Mouse (Mus musculus): Measurements from ENCODE around the gene Etl4. TPM values are rescaled to one million over a fixed set of nuclear protein-coding genes. Genes with fewer than 3 reads are reported as not detected.

Etl4 gene
- polyA plus RNA-seq, 1 experiment from 2014 or later = 5.9 TPM

GRCm38 (mm10) chr2:20518506-20518905 lies 608.9 kb downstream of the Etl4 start:
- H3K27ac ChIP-seq = no peak overlapping the region
- no peaks in the 10 kb centered on the region for H3K36me3 ChIP-seq
- H3K9ac ChIP-seq = no peak overlapping the region
- H3K27me3 ChIP-seq (replicated peaks) = peaks cover 26% of the 10 kb centered on the region
- no peak for ATAC-seq
- H3K9me3 ChIP-seq (replicated peaks) = no peaks in the 10 kb centered on the region
- 45% methylated on average over 2 of the region's 2 CpGs for WGBS (ENCODE audit: insufficient replicate concordance)
- no peaks in the 10 kb centered on the region; the same call in 1 of the 2 replicates for H3K4me1 ChIP-seq
- H3K4me3 ChIP-seq = no peak overlapping the region
- H3K4me2 ChIP-seq = no peak overlapping the region

GRCm38 (mm10) chr2:20519447-20520098 lies 610.0 kb downstream of the Etl4 start:
- Histone ChIP-seq H3K4me1 (no peaks in the 10 kb centered on the region; the same call in 1 of the 2 replicates), H3K9ac (peak overlapping the region; percentile 57)

GRCm38 (mm10) chr2:20520099-20520475 lies 610.5 kb downstream of the Etl4 start:
- under 1% methylated on average over 12 of the region's 12 CpGs for WGBS (ENCODE audit: insufficient replicate concordance)
- 0 out of 2 replicates have a peak, but pooled peaks have one; percentile 2 for ATAC-seq
- Histone ChIP-seq H3K27ac (no peak overlapping the region), H3K4me1 (no peaks in the 10 kb centered on the region; the same call in 1 of the 2 replicates), H3K36me3 (no peaks in the 10 kb centered on the region), H3K4me2 (peak overlapping the region; percentile 67), H3K4me3 (peak overlapping the region; percentile 48), H3K27me3 (replicated peaks) (peaks cover 26% of the 10 kb centered on the region), H3K9ac (peak overlapping the region; percentile 57), H3K9me3 (replicated peaks) (no peaks in the 10 kb centered on the region)

More at GRCm38 (mm10) chr2:20519447-20520098, 610.0 kb downstream of the Etl4 start:
- Histone ChIP-seq H3K9me3 (replicated peaks) (no peaks in the 10 kb centered on the region), H3K27ac (peak overlapping the region; percentile 27), H3K4me2 (peak overlapping the region; percentile 67), H3K27me3 (replicated peaks) (peaks cover 26% of the 10 kb centered on the region), H3K4me3 (peak overlapping the region; percentile 48), H3K36me3 (no peaks in the 10 kb centered on the region)
- WGBS (ENCODE audit: insufficient replicate concordance) = under 1% methylated on average over 39 of the region's 39 CpGs
- ATAC-seq = peak; percentile 74

- Histone ChIP-seq H3K27ac (no peak overlapping the region), H3K27me3 (replicated peaks) (peaks cover 26% of the 10 kb centered on the region), H3K9me3 (replicated peaks) (no peaks in the 10 kb centered on the region), H3K4me3 (peak overlapping the region; percentile 48), H3K4me1 (no peaks in the 10 kb centered on the region; the same call in 1 of the 2 replicates), H3K4me2 (peak overlapping the region; percentile 67), H3K36me3 (no peaks in the 10 kb centered on the region), H3K9ac (no peak overlapping the region; the same call in 1 of the 2 replicates)
- ATAC-seq = no peak
- WGBS (ENCODE audit: insufficient replicate concordance) = 26% methylated on average over 23 of the region's 23 CpGs
Measured at GRCm38 (mm10) chr2:20520636-20521595, 611.3 kb downstream of the Etl4 start.

- H3K36me3 ChIP-seq = no peaks in the 10 kb centered on the region
- H3K4me2 ChIP-seq = peak overlapping the region; percentile 9; the same call in 1 of the 2 replicates
- H3K4me3 ChIP-seq = no peak overlapping the region
- H3K9ac ChIP-seq = no peak overlapping the region
- WGBS (ENCODE audit: insufficient replicate concordance) = 24% methylated on average over 11 of the region's 11 CpGs
- H3K9me3 ChIP-seq (replicated peaks) = no peaks in the 10 kb centered on the region
- no peak for ATAC-seq
- peaks cover 26% of the 10 kb centered on the region for H3K27me3 ChIP-seq (replicated peaks)
- H3K27ac ChIP-seq = no peak overlapping the region
- H3K4me1 ChIP-seq = peaks cover 3% of the 10 kb centered on the region; the same call in 1 of the 2 replicates
Measured at GRCm38 (mm10) chr2:20521686-20522285, 612.2 kb downstream of the Etl4 start.

GRCm38 (mm10) chr2:20523636-20524035 lies 614.1 kb downstream of the Etl4 start:
- 62% methylated on average over 3 of the region's 3 CpGs for WGBS (ENCODE audit: insufficient replicate concordance)
- H3K4me3 ChIP-seq = no peak overlapping the region
- no peak overlapping the region for H3K9ac ChIP-seq
- no peak for ATAC-seq
- H3K4me1 ChIP-seq = peaks cover 3% of the 10 kb centered on the region; the same call in 1 of the 2 replicates
- H3K4me2 ChIP-seq = no peak overlapping the region
- H3K36me3 ChIP-seq = no peaks in the 10 kb centered on the region
- H3K9me3 ChIP-seq (replicated peaks) = no peaks in the 10 kb centered on the region
- peaks cover 26% of the 10 kb centered on the region for H3K27me3 ChIP-seq (replicated peaks)
- no peak overlapping the region for H3K27ac ChIP-seq

GRCm38 (mm10) chr2:20525879-20526593 lies 616.5 kb downstream of the Etl4 start:
- Histone ChIP-seq H3K9me3 (replicated peaks) (no peaks in the 10 kb centered on the region), H3K9ac (no peak overlapping the region), H3K27ac (no peak overlapping the region), H3K4me2 (no peak overlapping the region), H3K36me3 (peaks cover 5% of the 10 kb centered on the region; the same call in 1 of the 2 replicates), H3K4me3 (no peak overlapping the region), H3K4me1 (peaks cover 3% of the 10 kb centered on the region; the same call in 1 of the 2 replicates), H3K27me3 (replicated peaks) (peaks cover 8% of the 10 kb centered on the region)
- ATAC-seq = no peak
- WGBS (ENCODE audit: insufficient replicate concordance) = 22% methylated on average over 4 of the region's 4 CpGs

- 0 out of 2 replicates have a peak, but pooled peaks cover 3% of the 10 kb centered on the region for H3K4me1 ChIP-seq
- whole genome bisulfite sequencing (ENCODE audit: insufficient replicate concordance) = 77% methylated on average over 3 of the region's 3 CpGs
- H3K9ac ChIP-seq = no peak overlapping the region
- H3K4me2 ChIP-seq = no peak overlapping the region
- H3K27me3 ChIP-seq (replicated peaks) = peaks cover 2% of the 10 kb centered on the region; the same call in 1 of the 2 replicates
- peaks cover 5% of the 10 kb centered on the region; the same call in 1 of the 2 replicates for H3K36me3 ChIP-seq
- H3K27ac ChIP-seq = no peak overlapping the region
- ATAC-seq = no peak
- H3K9me3 ChIP-seq (replicated peaks) = no peaks in the 10 kb centered on the region
- H3K4me3 ChIP-seq = no peak overlapping the region
Measured at GRCm38 (mm10) chr2:20526856-20527255, 617.3 kb downstream of the Etl4 start.

- no peak for ATAC-seq
Measured at GRCm38 (mm10) chr2:20532623-20533022, 623.0 kb downstream of the Etl4 start.

GRCm38 (mm10) chr2:20537785-20538184 lies 628.2 kb downstream of the Etl4 start:
- Histone ChIP-seq H3K9me3 (replicated peaks) (no peaks in the 10 kb centered on the region), H3K27me3 (replicated peaks) (no peaks in the 10 kb centered on the region), H3K4me3 (no peak overlapping the region), H3K4me2 (no peak overlapping the region), H3K4me1 (no peaks in the 10 kb centered on the region), H3K36me3 (no peaks in the 10 kb centered on the region), H3K27ac (no peak overlapping the region), H3K9ac (no peak overlapping the region)
- 69% methylated on average over 6 of the region's 6 CpGs for WGBS (ENCODE audit: insufficient replicate concordance)
- no peak for ATAC-seq

More at GRCm38 (mm10) chr2:20532623-20533022, 623.0 kb downstream of the Etl4 start:
- H3K9me3 ChIP-seq (replicated peaks) = no peaks in the 10 kb centered on the region
- H3K27me3 ChIP-seq (replicated peaks) = no peaks in the 10 kb centered on the region
- H3K9ac ChIP-seq = no peak overlapping the region
- H3K4me3 ChIP-seq = no peak overlapping the region
- no peak overlapping the region for H3K4me2 ChIP-seq
- H3K36me3 ChIP-seq = peaks cover 5% of the 10 kb centered on the region; the same call in 1 of the 2 replicates
- H3K4me1 ChIP-seq = no peaks in the 10 kb centered on the region
- 12% methylated on average over 3 of the region's 3 CpGs for WGBS (ENCODE audit: insufficient replicate concordance)
- H3K27ac ChIP-seq = no peak overlapping the region

GRCm38 (mm10) chr2:20538871-20539270 lies 629.3 kb downstream of the Etl4 start:
- ATAC-seq = no peak
- no peaks in the 10 kb centered on the region for H3K36me3 ChIP-seq
- no peak overlapping the region for H3K4me3 ChIP-seq
- no peak overlapping the region for H3K27ac ChIP-seq
- H3K4me2 ChIP-seq = no peak overlapping the region
- H3K9ac ChIP-seq = no peak overlapping the region
- no peaks in the 10 kb centered on the region for H3K27me3 ChIP-seq (replicated peaks)
- WGBS (ENCODE audit: insufficient replicate concordance) = 66% methylated on average over 4 of the region's 4 CpGs
- no peaks in the 10 kb centered on the region for H3K9me3 ChIP-seq (replicated peaks)
- H3K4me1 ChIP-seq = no peaks in the 10 kb centered on the region
